Mouse (Mus musculus): ENCODE data around the gene Ntn5. TPM values are rescaled to one million over a fixed set of nuclear protein-coding genes. Genes with fewer than 3 reads are reported as not detected.

Gene Ntn5
- polyA plus RNA-seq, 1 experiment: 0.47 TPM

- Histone ChIP-seq H3K27ac (ENCODE audit: insufficient read depth, low read depth, low read length) (peak within 1 kb of the TSS; percentile 99), H3K36me3 (ENCODE audit: control insufficient read depth, insufficient read depth, low read length) (peaks cover 39% of the 10 kb centered on the region), H3K4me1 (ENCODE audit: control insufficient read depth, insufficient read depth, insufficient read length, low read length) (peaks cover 36% of the 10 kb centered on the region), H3K4me3 (ENCODE audit: low read depth, low read length) (peak within 1 kb of the TSS; percentile 69), H3K27me3 (ENCODE audit: control insufficient read depth, insufficient read depth, low read length) (no peaks in the 10 kb centered on the region)
- 2% methylated on average over 34 of the region's 34 CpGs for WGBS
- TF ChIP-seq CTCF (IDR thresholded peaks at IDR 0.05; ENCODE audit: extremely low read depth, insufficient read length, insufficient replicate concordance, low read depth, low read length): no peak
Observed at GRCm38 (mm10) chr7:45715090-45715708, 31.4 kb downstream of the Ntn5 start, which contains the start of gene Rpl18. Rpl18 (plus strand) TSS chr7:45715457.

- 63% methylated on average over 19 of the region's 19 CpGs for WGBS
- H3K4me3 ChIP-seq (ENCODE audit: low read depth, low read length): peak overlapping the region; percentile 43
- TF ChIP-seq POLR2A (IDR thresholded peaks at IDR 0.05; ENCODE audit: low read depth, low read length) (no peak), CTCF (IDR thresholded peaks at IDR 0.05; ENCODE audit: extremely low read depth, insufficient read length, insufficient replicate concordance, low read depth, low read length) (no peak)
- peaks cover 34% of the 10 kb centered on the region for H3K4me1 ChIP-seq (ENCODE audit: control insufficient read depth, insufficient read depth, insufficient read length, low read length)
- peaks cover 36% of the 10 kb centered on the region for H3K36me3 ChIP-seq (ENCODE audit: control insufficient read depth, insufficient read depth, low read length)
- no peaks in the 10 kb centered on the region for H3K27me3 ChIP-seq (ENCODE audit: control insufficient read depth, insufficient read depth, low read length)
- H3K27ac ChIP-seq (ENCODE audit: insufficient read depth, low read depth, low read length): peak overlapping the region; percentile 72
Observed at GRCm38 (mm10) chr7:45715741-45716459, 32.1 kb downstream of the Ntn5 start.

DNA sequence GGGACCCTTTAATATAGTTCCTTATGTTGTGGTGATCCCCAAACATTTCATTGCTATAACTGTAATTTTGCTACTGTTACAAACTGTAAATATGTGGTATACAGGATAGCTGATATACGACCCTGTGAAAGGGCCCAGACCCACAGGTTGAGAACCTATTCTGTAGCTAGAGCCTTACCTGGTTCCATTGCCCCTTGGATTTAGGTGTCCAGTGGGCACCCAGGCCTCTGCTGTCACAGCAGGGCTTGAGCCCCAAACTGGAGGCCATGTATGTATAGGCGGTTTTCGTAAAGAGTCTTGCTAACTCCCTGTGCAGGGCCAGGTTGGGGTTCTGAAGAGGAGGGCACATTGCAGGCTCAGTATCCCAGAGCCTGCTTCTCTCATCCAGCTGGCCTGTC lies 32.6 kb downstream of the Ntn5 start:
- 0 out of 2 replicates have a peak overlapping the region, but pooled peaks have one; percentile 11 for H3K4me3 ChIP-seq (ENCODE audit: low read depth, low read length)
- H3K36me3 ChIP-seq (ENCODE audit: control insufficient read depth, insufficient read depth, low read length): peaks cover 31% of the 10 kb centered on the region
- TF ChIP-seq POLR2A (IDR thresholded peaks at IDR 0.05; ENCODE audit: low read depth, low read length) (no peak), CTCF (IDR thresholded peaks at IDR 0.05; ENCODE audit: extremely low read depth, insufficient read length, insufficient replicate concordance, low read depth, low read length) (no peak)
- WGBS: 80% methylated on average over 3 of the region's 3 CpGs
- H3K27ac ChIP-seq (ENCODE audit: insufficient read depth, low read depth, low read length): no peak overlapping the region
- H3K4me1 ChIP-seq (ENCODE audit: control insufficient read depth, insufficient read depth, insufficient read length, low read length): peaks cover 29% of the 10 kb centered on the region
- H3K27me3 ChIP-seq (ENCODE audit: control insufficient read depth, insufficient read depth, low read length): no peaks in the 10 kb centered on the region

DNA sequence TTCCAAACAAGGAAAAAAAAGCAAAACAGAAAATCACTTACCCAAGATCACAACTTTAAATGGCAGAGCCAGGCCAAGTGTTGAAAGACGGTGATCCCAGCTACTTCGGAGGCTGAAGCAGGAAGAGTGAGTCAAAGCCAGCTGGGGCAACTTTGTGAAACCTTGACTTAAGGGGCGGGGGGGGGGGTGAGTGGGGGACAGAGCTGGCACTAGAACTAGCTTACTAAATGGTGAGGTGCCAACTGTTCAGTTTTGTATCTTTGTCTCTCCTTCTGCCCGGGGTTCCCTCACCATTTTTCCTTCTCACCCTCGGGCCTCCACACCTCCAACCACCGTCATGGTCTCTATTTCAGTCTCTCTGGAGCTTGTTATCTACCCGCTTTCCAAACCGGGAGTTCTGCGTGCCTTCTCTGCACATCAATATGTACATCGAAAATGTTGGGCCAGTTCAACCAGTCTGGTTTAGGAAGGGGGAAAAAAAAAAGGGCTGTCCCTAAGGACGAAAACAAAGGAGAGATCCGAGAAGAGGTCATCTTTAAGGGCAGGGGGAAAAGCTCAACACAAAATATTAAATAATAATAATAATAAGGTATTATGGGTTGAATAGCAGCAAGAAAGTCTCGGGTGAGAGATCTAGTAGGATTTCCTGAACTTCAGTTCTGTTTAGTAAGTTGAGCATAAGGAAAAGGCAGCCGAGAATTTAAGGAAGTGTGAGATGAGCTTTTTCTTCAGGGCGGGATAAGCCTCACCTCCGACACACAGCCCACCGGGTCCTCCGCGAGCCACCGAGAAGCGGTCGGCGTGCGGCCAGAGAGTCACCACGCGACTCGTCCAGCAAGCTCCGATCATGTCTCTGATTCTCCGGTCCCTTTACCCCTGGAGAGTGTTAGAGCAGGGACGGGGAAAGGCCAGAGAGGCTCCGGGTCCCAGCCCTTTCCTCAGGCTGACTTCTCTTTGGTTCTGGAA lies 33.4 kb downstream of the Ntn5 start:
- Histone ChIP-seq H3K27ac (ENCODE audit: insufficient read depth, low read depth, low read length) (peak overlapping the region; percentile 75), H3K27me3 (ENCODE audit: control insufficient read depth, insufficient read depth, low read length) (no peaks in the 10 kb centered on the region), H3K4me1 (ENCODE audit: control insufficient read depth, insufficient read depth, insufficient read length, low read length) (peaks cover 25% of the 10 kb centered on the region), H3K36me3 (ENCODE audit: control insufficient read depth, insufficient read depth, low read length) (peaks cover 23% of the 10 kb centered on the region), H3K4me3 (ENCODE audit: low read depth, low read length) (peak overlapping the region; percentile 80)
- WGBS: 3% methylated on average over 31 of the region's 31 CpGs
- TF ChIP-seq CTCF (IDR thresholded peaks at IDR 0.05; ENCODE audit: extremely low read depth, insufficient read length, insufficient replicate concordance, low read depth, low read length) (no peak), POLR2A (IDR thresholded peaks at IDR 0.05; ENCODE audit: low read depth, low read length) (no peak)

DNA sequence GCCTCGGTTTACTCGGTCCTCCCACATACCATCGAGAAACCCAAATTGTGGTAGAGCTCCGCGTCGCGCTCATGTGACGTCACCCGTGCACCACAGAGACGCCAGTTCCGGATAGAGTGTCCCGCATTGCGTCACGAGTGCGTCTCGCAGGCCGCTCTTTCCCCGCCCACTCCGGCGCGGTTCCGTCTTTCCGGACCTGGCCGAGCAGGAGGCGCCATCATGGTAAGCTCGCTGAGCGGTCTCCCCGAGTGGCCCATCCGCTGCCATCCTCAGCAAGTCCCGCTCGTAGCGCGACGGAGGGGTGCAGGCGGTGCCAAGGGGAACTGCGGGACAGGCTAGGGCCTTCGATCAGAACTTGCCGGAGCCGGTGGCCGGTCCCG lies 34.1 kb downstream of the Ntn5 start, which contains the start of gene Sphk2:
Gene Sphk2 (minus strand): TSS at position 85 of the 380 bp plus-strand sequence.
- H3K4me1 ChIP-seq (ENCODE audit: control insufficient read depth, insufficient read depth, insufficient read length, low read length): peaks cover 23% of the 10 kb centered on the region
- under 1% methylated on average over 41 of the region's 41 CpGs for WGBS
- H3K27ac ChIP-seq (ENCODE audit: insufficient read depth, low read depth, low read length): peak within 1 kb of the TSS; percentile 75
- H3K36me3 ChIP-seq (ENCODE audit: control insufficient read depth, insufficient read depth, low read length): peaks cover 20% of the 10 kb centered on the region
- H3K4me3 ChIP-seq (ENCODE audit: low read depth, low read length): peak within 1 kb of the TSS; percentile 80
- no peaks in the 10 kb centered on the region for H3K27me3 ChIP-seq (ENCODE audit: control insufficient read depth, insufficient read depth, low read length)
- TF ChIP-seq CTCF (IDR thresholded peaks at IDR 0.05; ENCODE audit: extremely low read depth, insufficient read length, insufficient replicate concordance, low read depth, low read length) (no peak), POLR2A (IDR thresholded peaks at IDR 0.05; ENCODE audit: low read depth, low read length) (peak; percentile 80)

- Histone ChIP-seq H3K27me3 (ENCODE audit: control insufficient read depth, insufficient read depth, low read length) (no peaks in the 10 kb centered on the region), H3K4me3 (ENCODE audit: low read depth, low read length) (peak overlapping the region; percentile 80), H3K27ac (ENCODE audit: insufficient read depth, low read depth, low read length) (peak overlapping the region; percentile 58), H3K4me1 (ENCODE audit: control insufficient read depth, insufficient read depth, insufficient read length, low read length) (peaks cover 23% of the 10 kb centered on the region), H3K36me3 (ENCODE audit: control insufficient read depth, insufficient read depth, low read length) (peaks cover 17% of the 10 kb centered on the region)
- TF ChIP-seq CTCF (IDR thresholded peaks at IDR 0.05; ENCODE audit: extremely low read depth, insufficient read length, insufficient replicate concordance, low read depth, low read length) (no peak), POLR2A (IDR thresholded peaks at IDR 0.05; ENCODE audit: low read depth, low read length) (no peak)
- WGBS: under 1% methylated on average over 20 of the region's 20 CpGs
Observed at GRCm38 (mm10) chr7:45718331-45718730, 34.5 kb downstream of the Ntn5 start.

All from small intestine, adult 2 months (tissue).